Mouse (Mus musculus) liver, embryonic 12.5 days (tissue): ENCODE results near the gene Olfr559. TPM values are rescaled to one million over a fixed set of nuclear protein-coding genes. Genes with fewer than 3 reads are reported as not detected.

ENCODE experiments used
- ATAC-seq: fragments of 200-750 bp; cut with Nextera tagmentation; 2 replicates; pipeline ENCODE4 v1.8.0; 2017; ENCODE audit warnings: moderate number of reproducible peaks, mild to moderate bottlenecking, moderate library complexity
- H3K27ac ChIP-seq: fragments of 300-500 bp; sonication (generic); 2 replicates; pipeline ENCODE4 v1.5.1; 2016; ENCODE audit warnings: mild to moderate bottlenecking
- H3K27me3 ChIP-seq: fragments of 300-500 bp; sonication (generic); replicated peaks from 2 replicates; pipeline ENCODE4 v1.6.1; 2016; ENCODE audit warnings: mild to moderate bottlenecking, moderate library complexity
- H3K36me3 ChIP-seq: fragments of 300-500 bp; sonication (generic); 2 replicates; pipeline ENCODE4 v1.6.1; 2016; ENCODE audit warnings: mild to moderate bottlenecking, moderate library complexity
- H3K4me1 ChIP-seq: fragments of 300-500 bp; sonication (generic); 2 replicates; pipeline ENCODE4 v1.6.1; 2016
- H3K4me2 ChIP-seq: fragments of 300-500 bp; sonication (generic); 2 replicates; pipeline ENCODE4 v1.6.1; 2016; ENCODE audit warnings: mild to moderate bottlenecking, moderate library complexity
- H3K4me3 ChIP-seq: fragments of 300-500 bp; sonication (generic); 2 replicates; pipeline ENCODE4 v1.5.1; 2016; ENCODE audit warnings: mild to moderate bottlenecking, moderate library complexity
- H3K9ac ChIP-seq: fragments of 300-500 bp; sonication (generic); 2 replicates; pipeline ENCODE4 v1.6.1; 2016; ENCODE audit warnings: mild to moderate bottlenecking, moderate library complexity
- H3K9me3 ChIP-seq: fragments of 300-500 bp; sonication (generic); replicated peaks from 2 replicates; pipeline ENCODE4 v1.6.1; 2016; ENCODE audit warnings: mild to moderate bottlenecking, moderate library complexity
- WGBS: fragments of 180-500 bp; shearing (Covaris S2); methylation state at CpG from one replicate; pipeline ENCODE4 v1.1.7; 2016; ENCODE audit not compliant: insufficient replicate concordance; 5-methylcytosine and 5-hydroxymethylcytosine counted together
- polyA plus RNA-seq: library from polyadenylated mRNA; unstranded; fragments of >200 nt; fragmentation: Nextera tagmentation; extraction: Ambion mirVana; gene quantifications from 2 replicates; pipeline ENCODE4 v1.2.1, GENCODE M21; 2016

Olfr559 gene
- polyA plus RNA-seq, 1 experiment from 2014 or later: not detected

GRCm38 (mm10) chr7:102676225-102676624 is 51.1 kb downstream of the Olfr559 start:
- Histone ChIP-seq H3K4me2 (no peak overlapping the region), H3K9ac (no peak overlapping the region), H3K4me3 (no peak overlapping the region), H3K27me3 (no peaks in the 10 kb centered on the region), H3K9me3 (no peaks in the 10 kb centered on the region), H3K4me1 (no peaks in the 10 kb centered on the region), H3K27ac (no peak overlapping the region), H3K36me3 (no peaks in the 10 kb centered on the region)
- no peak for ATAC-seq
- WGBS: 72% methylated on average over 2 of the region's 2 CpGs

Other genes with a start within 250 kb of the Olfr559 start
- 0.33 and 0.41 TPM in 2 replicates for gene Olfr543, start 245.8 kb downstream of the Olfr559 start, polyA plus RNA-seq
- 0.04 and 0.19 TPM in 2 replicates for gene Olfr544, start 239.2 kb downstream of the Olfr559 start, polyA plus RNA-seq
- gene Olfr545, start 227.9 kb downstream of the Olfr559 start, polyA plus RNA-seq: not detected in 2 replicates
- gene Olfr547, start 192.7 kb downstream of the Olfr559 start, polyA plus RNA-seq: not detected in 2 replicates
- gene Olfr548-ps1, start 186.6 kb downstream of the Olfr559 start, polyA plus RNA-seq: not detected in 2 replicates
- not detected in 2 replicates for gene Olfr549, start 177.6 kb downstream of the Olfr559 start, polyA plus RNA-seq
- gene Trim21, start 162.0 kb downstream of the Olfr559 start, polyA plus RNA-seq: 0.49 and 0.62 TPM in 2 replicates
- gene Olfr550, start 156.0 kb downstream of the Olfr559 start, polyA plus RNA-seq: not detected in 2 replicates
- gene Olfr551, start 135.6 kb downstream of the Olfr559 start, polyA plus RNA-seq: not detected in 2 replicates
- not detected in 2 replicates for gene Olfr552, start 129.7 kb downstream of the Olfr559 start, polyA plus RNA-seq
- not detected in 2 replicates for gene Olfr553, start 109.3 kb downstream of the Olfr559 start, polyA plus RNA-seq
- not detected in 2 replicates for gene Olfr554, start 89.1 kb downstream of the Olfr559 start, polyA plus RNA-seq
- gene Olfr555, start 68.7 kb downstream of the Olfr559 start, polyA plus RNA-seq: not detected in 2 replicates
- gene Olfr556, start 62.6 kb downstream of the Olfr559 start, polyA plus RNA-seq: not detected in 2 replicates
- gene Trim68, start 40.2 kb downstream of the Olfr559 start, polyA plus RNA-seq: 2.2 and 2.7 TPM in 2 replicates
- gene Olfr557, start 31.6 kb downstream of the Olfr559 start, polyA plus RNA-seq: not detected in 2 replicates
- gene Olfr558, start 25.3 kb downstream of the Olfr559 start, polyA plus RNA-seq: not detected in 2 replicates
- not detected in 2 replicates for gene Olfr33, start 8.4 kb downstream of the Olfr559 start, polyA plus RNA-seq
- gene Olfr560, start 31.9 kb upstream of the Olfr559 start, polyA plus RNA-seq: not detected in 2 replicates
- not detected in 2 replicates for gene Olfr78, start 32.0 kb upstream of the Olfr559 start, polyA plus RNA-seq
- not detected in 2 replicates for gene Olfr561, start 43.7 kb upstream of the Olfr559 start, polyA plus RNA-seq
- not detected in 2 replicates for gene Olfr564, start 76.0 kb upstream of the Olfr559 start, polyA plus RNA-seq
- gene Olfr566, start 131.3 kb upstream of the Olfr559 start, polyA plus RNA-seq: not detected in 2 replicates
- gene Olfr568, start 149.6 kb upstream of the Olfr559 start, polyA plus RNA-seq: not detected in 2 replicates
- not detected in 2 replicates for gene Olfr569, start 163.4 kb upstream of the Olfr559 start, polyA plus RNA-seq
- not detected in 2 replicates for gene Olfr570, start 167.1 kb upstream of the Olfr559 start, polyA plus RNA-seq
- gene Olfr571, start 190.0 kb upstream of the Olfr559 start, polyA plus RNA-seq: not detected in 2 replicates
- gene Olfr572, start 196.9 kb upstream of the Olfr559 start, polyA plus RNA-seq: not detected in 2 replicates
- gene Olfr573-ps1, start 215.1 kb upstream of the Olfr559 start, polyA plus RNA-seq: not detected in 2 replicates
- gene Olfr574, start 221.0 kb upstream of the Olfr559 start, polyA plus RNA-seq: not detected in 2 replicates
- not detected in 2 replicates for gene Olfr575, start 231.3 kb upstream of the Olfr559 start, polyA plus RNA-seq
- gene Olfr576, start 235.2 kb upstream of the Olfr559 start, polyA plus RNA-seq: not detected in 2 replicates
- gene Olfr577, start 248.5 kb upstream of the Olfr559 start, polyA plus RNA-seq: not detected in 2 replicates